Mouse (Mus musculus) adrenal gland, postnatal 36 days (tissue): ENCODE data around the gene Pbsn. TPM values are rescaled to one million over a fixed set of nuclear protein-coding genes. Genes with fewer than 3 reads are reported as not detected.
"Not testable (repeated sequence)": the region's sequence is repeated elsewhere in the genome, so short reads cannot be mapped to it uniquely, and the experiment has no call there.

Source experiments
- DNase-seq, 2 experiments: peaks; one replicate each; pipeline ENCODE4 v3.0.0; 2021; ENCODE audit warnings: mixed read lengths in 1 of 2
- long read RNA-seq, 2 experiments: library from polyadenylated mRNA; stranded (forward); transcript quantifications; one replicate each; pipeline ENCODE4 v2.0.0; 2021; ENCODE audit warnings: borderline sequencing depth in 2 of 2
- total RNA-seq, 2 experiments: library from RNA; stranded (reverse); gene quantifications; 2 replicates each; pipeline ENCODE4 v1.2.3; 2021

Gene Pbsn
- not detected for total RNA-seq
- long read RNA-seq, experiment 1, result 0 reads
- long read RNA-seq, experiment 2, result 0 reads

GRCm38 (mm10) chrX:77853523-77853922, at the start of gene Pbsn:
Gene Pbsn (minus strand): TSS chrX:77853623.
- no peak for DNase-seq

- DNase-seq, result peak in 1 of 2 experiments; percentile 11
Measured at GRCm38 (mm10) chrX:77880033-77880432, 26.6 kb upstream of the Pbsn start.

DNA sequence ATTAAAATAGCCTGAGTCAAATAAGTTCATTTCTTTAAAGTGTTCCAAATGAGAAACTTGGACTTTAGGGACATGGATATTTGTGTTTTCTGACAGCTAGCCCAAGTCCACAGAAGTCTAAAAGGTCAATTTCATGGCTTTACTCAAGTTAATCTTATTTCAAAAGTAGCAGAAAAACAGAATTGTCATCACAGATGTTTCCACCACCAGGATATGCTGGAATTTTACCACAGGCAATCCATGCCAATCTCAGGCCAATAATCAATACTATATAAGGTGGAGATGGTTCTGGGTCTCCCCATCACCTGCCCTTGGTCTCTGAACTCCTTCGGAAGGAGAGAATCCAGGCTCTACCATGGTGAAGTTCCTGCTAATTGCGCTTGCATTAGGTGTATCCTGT, 11.0 kb upstream of the Pbsn start, which contains the start of gene Gm14744:
Gm14744 (plus strand) TSS at position 301 of the 400 bp plus-strand sequence.
- not testable (repeated sequence) for DNase-seq

DNA sequence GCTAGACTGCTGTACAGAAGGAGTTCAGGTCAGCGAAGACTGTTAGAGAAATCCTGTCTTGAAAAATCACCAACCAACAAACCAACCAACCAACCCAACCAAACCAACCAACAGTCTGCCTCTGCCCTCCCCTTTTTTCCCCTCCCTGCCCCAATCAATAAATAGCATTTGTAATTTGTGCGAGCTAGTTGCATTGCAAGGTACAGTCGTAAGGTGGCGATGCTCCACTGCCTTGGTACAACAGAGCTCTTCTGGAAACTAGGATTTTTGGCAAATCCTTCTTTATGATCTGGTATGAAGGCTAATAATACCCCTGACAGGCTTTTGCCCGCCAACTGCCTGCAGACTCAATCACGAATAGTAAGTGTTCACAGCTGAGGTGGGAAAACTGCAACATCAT, 41.4 kb downstream of the Pbsn start:
- peak in 1 of 2 experiments; percentile 18 for DNase-seq

DNA sequence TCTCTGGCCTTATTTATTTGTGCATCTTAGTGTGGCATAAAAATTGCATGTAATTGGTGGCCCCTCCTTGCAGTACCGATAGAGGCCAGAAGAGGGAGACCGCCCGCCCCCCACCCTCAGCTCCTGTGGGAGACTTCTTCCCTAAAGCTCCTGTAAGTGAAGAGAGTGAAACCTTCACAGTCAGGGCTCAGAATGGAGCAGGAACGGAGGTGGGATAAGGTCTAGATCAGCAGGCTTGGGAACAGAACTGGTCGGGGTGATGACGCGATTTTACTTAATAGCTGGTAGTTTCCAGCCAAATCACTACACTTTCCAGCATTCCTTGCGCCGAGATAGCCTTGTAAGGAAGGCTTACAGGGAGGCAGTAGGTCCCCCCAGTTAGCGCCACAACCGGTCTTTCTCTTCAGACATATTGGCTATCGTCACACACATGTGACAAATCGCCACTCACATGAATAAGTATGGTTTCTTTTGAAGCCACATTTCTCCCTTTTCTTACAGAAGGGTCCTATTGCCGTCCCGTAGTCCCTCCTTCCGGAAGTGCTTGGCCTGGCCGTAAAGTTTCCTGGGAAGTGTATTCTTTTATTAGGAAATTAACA, 42.7 kb downstream of the Pbsn start:
- DNase-seq, result peak; percentile 34 to 60

DNA sequence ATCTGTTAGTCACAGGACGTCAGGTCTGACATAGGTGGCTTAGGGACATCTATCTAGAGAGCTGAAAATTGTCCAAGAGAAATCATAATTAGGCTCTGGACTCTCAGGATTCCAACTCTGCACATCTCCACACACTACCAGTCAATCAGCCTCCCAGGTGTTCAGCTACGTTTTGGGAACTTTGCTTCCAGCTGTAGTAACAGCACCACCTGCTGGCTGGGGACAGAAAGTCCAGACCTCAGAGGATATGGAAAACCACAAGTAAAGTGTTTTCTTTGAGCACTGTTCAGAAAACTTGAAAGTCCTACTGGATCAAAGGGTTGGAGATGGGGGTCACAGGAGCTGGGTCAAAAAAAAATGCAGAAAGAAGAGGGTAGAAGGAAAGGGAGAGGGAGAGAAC, 44.8 kb downstream of the Pbsn start:
- peak; percentile 47 to 68 for DNase-seq

DNA sequence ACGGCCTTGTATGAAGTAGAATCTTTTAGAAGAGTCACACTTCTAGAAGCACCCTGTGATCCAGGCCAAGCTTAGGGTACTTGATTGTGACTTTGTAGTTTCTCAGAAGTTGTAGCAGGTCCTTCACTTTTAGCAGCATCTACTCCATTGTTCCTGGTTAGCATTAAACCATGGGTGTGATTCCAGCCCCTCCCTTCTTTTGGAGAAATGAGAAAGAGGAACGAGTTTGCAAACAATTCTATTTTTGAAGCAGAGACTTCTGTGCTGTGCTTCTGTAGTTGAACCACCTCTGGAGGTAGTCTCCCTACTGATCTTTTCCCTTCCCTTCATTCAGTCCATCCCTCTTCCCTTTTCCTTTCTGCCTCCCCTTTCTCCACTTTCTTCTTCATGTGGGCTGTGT, 51.1 kb downstream of the Pbsn start:
- DNase-seq, result no peak

GRCm38 (mm10) chrX:77801543-77801942, 51.9 kb downstream of the Pbsn start:
- no peak for DNase-seq

GRCm38 (mm10) chrX:77799554-77799953, 53.9 kb downstream of the Pbsn start:
- DNase-seq, result no peak

DNA sequence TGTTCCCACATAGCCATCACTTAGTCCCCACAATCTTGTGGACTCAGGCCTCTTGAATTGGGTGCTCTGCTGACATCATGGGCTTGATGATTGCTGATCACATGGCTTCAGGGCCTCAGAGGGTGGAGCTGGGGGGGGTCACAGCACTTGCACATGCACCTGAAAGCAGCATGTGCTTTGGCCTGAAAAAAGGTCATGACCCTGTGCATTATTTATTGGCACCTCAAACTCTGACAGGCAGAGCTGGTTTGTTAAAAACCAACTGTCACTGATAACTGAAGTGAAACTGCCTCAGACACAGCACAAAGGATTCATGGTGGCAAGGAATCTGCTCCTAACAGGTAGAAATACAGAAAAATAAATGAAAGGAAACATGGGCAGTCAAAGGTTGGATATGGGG, 55.6 kb downstream of the Pbsn start:
- no peak for DNase-seq

GRCm38 (mm10) chrX:77796916-77797315, 56.5 kb downstream of the Pbsn start:
- no peak for DNase-seq

- DNase-seq, result no peak
Measured at GRCm38 (mm10) chrX:77796238-77796835, 57.1 kb downstream of the Pbsn start, which contains the start of gene Prkx. Gene Prkx (minus strand): TSS chrX:77796278.

DNA sequence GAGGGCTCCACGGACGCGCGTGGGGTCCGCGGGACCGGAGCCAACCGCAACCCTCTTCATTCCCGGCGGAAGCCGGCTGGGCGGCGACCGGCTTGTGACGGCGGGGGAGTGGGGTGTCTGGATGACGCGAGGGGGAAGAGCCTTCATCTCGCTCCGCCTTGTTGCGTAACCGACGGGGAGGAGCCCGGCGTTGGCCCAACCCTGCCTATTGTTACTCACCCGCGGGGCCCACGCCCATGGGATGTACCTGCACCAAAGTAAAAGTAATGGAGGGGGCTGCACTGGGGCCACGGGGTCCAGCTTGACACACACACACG, 57.6 kb downstream of the Pbsn start:
- peak; percentile 92 for DNase-seq

GRCm38 (mm10) chrX:77794962-77795857, 58.2 kb downstream of the Pbsn start:
- peak; percentile 36 to 45 for DNase-seq

DNA sequence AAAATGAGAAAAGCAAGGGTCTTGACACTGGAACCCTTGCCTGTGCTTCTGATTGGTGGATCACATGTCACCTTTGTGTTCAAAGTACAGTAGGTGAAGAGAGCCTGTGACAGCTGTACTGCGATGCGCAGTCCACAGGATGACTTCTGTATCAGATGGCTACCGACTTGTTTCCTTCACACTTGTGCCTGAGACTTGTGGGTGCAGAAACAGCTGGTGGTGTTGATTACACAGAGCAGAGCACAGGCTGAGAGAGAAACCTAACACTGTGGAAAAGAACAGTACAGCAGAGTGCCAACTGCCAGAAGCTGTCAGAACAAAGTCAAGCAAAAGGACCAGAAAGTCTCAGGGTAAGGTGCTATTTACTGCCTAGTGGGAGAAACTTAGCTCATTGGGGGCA, 64.7 kb downstream of the Pbsn start:
- no peak for DNase-seq

Other genes with a start within 250 kb of the Pbsn start
- gene Prkx, start 57.3 kb downstream of the Pbsn start, total RNA-seq, result 10 to 100 TPM; 15.3 to 19.0 TPM
- gene Gm14744, start 11.1 kb upstream of the Pbsn start, total RNA-seq, result not detected
- gene 5430402E10Rik, start 71.4 kb upstream of the Pbsn start, total RNA-seq, result not detected
- gene Obp1a, start 237.8 kb upstream of the Pbsn start, total RNA-seq, result not detected